Mouse (Mus musculus) c-Kit-positive CD71-negative TER-119-negative erythroid progenitor cells, embryonic 14.5 days (primary cell): Measurements from ENCODE around the gene Rgs10.

Source experiments
- DNase-seq: peaks from one replicate; pipeline ENCODE4 v3.0.0-alpha.2; 2013; ENCODE audit warnings: low read depth

Gene Rgs10

GRCm38 (mm10) chr7:128417930-128418779 lies at the start of gene Rgs10:
Gene Rgs10, minus strand, starts transcription at chr7:128418758.
- no peak for DNase-seq

DNA sequence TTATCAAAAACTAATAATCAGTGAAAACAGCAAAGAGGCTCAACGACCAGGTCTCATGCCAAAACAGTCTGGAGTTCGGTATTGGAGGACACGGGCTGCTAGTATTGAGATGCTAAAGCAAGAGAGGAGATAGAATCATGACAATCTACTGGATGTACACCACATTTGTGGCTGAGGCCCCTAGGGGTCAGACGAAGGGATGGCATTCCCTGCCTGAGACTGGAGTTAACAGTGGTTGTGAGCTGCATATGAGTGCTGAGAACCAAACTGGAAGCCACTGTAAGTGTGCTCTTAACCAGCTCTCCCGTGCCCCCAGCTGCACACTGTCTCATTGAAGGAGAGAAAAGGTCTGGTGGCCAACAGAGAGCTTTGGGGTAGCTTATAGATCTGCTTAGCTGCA lies 43.8 kb upstream of the Rgs10 start:
- DNase-seq = no peak

DNA sequence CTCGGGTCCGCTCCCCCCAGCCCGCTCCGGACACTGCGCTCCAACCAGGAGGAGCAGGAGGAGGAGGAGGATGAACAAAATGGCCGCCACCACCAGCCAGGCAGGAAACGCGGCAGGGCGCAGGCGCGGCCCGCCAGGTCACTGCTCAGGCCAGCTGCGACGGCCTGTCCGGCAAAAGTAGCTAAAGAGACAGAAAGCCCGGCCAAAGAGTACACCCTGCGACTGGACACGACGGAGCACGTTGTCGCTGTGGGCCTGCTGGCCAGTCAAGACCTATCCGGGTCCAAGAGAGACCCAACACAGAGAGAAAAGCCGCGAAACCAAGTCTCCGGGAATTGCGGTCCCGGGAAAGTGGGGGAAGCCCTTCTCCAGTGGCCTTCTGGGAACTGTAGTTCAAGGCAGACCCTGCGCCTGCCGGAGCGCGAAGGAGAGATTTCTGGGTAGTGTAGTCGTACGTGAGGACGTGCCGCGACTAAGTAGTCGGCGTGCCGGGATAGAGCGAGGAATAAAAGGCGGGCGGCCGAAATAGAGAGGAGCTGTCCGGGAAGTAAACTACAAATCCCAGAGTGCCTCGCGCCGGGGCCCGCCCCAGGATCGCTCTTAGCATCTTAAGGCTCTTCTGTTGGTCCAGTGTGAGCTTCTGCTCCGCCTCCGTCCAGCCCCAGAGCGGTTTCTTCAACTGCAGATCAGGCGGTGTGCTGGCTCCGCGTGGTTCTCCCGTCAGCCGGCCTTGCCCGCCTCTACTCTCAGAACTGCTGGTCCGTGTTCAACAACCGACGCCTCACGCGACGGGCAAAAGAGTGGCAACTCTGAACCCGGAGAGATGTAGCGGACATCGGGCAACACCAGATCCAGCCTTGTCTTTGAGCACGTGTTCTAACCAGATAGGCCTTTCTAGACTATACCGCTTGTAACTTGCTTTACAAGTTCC lies 43.0 kb upstream of the Rgs10 start, which contains the start of gene Tial1:
Gene Tial1, minus strand, starts transcription at position 433 of the 931 bp plus-strand sequence.
- peak; percentile 95 for DNase-seq

DNA sequence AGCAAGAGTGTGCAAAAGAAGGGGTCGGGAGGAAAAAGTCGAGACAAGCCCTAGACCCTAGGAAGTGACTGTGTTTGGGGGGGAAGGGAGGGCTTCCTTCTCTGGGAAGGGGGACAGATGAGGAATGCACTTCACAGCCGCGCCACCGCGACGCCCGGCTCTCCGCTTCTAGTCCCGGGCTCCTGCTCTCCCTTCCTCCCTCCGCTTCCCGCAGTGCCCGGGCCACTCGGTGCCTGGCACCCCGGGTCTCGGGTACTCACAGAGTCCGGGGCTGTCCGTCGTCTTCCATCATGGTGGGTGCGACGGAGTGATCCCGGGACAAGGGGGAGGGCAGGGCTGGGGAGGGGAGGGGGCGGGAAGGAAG lies 42.3 kb upstream of the Rgs10 start:
- no peak for DNase-seq

- peak; percentile 38 for DNase-seq
Measured at GRCm38 (mm10) chr7:128460131-128460864, 41.7 kb upstream of the Rgs10 start.

- DNase-seq = no peak
Measured at GRCm38 (mm10) chr7:128459791-128460130, 41.2 kb upstream of the Rgs10 start.

GRCm38 (mm10) chr7:128458011-128458410 lies 39.5 kb upstream of the Rgs10 start:
- DNase-seq = no peak

DNA sequence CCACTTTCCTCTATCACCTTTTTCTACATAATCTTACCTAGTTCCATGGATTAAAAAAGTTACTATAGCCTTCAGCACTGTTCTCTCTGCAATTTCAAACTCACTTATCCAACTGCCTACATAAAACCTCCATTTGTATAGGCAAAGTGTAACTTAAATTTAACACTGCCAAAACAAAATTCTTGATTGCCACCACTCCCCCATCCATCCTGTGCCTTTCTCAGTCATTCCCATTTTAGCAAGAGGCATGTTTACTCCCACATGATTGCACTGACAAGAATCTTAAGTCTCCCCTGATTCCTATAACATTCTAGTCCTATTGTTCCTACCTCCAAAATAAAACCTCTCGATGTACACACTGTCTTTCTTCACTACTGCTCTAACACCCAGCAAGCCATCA lies 34.2 kb upstream of the Rgs10 start:
- no peak for DNase-seq

DNA sequence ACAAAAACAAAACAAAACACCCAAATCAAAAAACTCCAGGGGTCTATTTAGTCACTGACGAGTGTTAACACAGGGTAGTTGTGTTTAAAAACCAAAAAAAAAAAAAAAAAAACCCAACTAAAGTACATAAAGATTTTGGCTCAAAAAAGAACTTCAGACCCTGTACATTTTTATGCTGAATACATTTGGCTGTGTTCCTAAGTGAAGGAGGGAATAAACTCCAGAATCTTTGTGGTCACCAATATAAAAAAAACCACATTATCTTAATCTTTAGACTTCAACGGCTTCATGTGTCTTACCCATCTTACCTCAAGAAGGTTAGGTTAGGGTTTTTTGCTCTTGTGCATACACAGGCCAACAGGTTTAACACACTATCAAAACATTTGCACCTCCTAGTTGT lies 22.0 kb upstream of the Rgs10 start:
- DNase-seq = no peak

GRCm38 (mm10) chr7:128439251-128439650 lies 20.7 kb upstream of the Rgs10 start:
- no peak for DNase-seq

GRCm38 (mm10) chr7:128438131-128438530 lies 19.6 kb upstream of the Rgs10 start:
- no peak for DNase-seq

- no peak for DNase-seq
Measured at GRCm38 (mm10) chr7:128433213-128433612, 14.7 kb upstream of the Rgs10 start.

DNA sequence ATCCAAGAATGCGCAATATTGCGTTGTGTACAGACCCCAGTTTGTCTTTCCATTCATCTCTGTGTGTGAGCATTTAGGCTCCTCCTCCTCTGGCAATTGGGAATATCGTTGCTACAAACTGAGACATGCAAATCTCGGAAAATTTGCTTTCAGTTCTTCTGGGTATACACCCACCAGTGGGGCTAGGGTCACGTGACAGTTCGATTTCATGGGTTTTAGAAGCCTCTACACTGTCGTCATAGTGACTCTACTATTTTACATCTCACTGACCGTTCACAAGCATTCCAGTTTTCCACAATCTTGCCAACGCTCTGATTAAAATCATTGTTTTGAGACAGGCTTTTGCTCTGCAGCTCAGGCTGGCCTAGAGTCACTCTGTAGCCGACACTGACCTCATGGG lies 14.0 kb upstream of the Rgs10 start:
- no peak for DNase-seq

- DNase-seq = no peak
Measured at GRCm38 (mm10) chr7:128422491-128422890, 3.9 kb upstream of the Rgs10 start.

DNA sequence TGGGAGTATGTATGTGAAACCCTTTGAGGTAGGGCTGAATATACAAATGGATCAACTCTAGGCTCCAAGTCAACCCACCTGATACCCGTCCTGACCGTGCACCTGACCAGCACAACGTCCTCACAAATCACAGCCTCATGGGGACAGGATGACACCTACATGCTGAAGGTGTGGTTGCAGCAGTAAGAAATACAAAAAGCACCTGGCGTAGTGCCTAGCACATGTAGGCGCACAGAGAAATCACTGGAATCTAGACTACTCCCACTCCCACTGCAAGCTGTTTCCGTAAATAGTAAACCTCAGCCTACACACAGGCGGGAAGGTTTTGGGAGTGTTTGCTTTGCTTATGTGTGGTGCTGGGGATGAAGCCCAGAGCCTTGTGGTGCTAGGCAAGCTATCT lies 3.1 kb upstream of the Rgs10 start:
- no peak for DNase-seq

DNA sequence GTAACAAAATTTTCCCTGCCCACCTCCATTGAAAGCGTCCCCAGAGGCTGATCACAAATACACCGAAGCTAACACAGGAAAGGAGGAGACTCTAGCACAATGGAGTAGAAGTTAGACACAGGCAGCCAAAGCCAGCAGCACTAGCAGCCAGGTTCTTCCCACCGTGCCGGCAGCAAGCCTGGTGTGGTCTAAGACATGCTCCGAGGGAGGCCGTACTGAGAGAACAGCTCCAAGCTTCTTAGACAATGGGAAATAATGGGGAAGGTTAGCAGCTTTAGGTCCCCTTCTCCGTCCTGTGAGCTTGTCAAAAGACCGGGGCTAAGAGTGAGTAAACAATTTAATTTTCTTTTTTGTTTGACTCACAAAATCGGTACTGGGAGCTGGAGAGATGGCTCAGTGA lies 1.1 kb upstream of the Rgs10 start:
- no peak for DNase-seq

GRCm38 (mm10) chr7:128417226-128417929 lies 1.2 kb downstream of the Rgs10 start:
- DNase-seq = no peak

DNA sequence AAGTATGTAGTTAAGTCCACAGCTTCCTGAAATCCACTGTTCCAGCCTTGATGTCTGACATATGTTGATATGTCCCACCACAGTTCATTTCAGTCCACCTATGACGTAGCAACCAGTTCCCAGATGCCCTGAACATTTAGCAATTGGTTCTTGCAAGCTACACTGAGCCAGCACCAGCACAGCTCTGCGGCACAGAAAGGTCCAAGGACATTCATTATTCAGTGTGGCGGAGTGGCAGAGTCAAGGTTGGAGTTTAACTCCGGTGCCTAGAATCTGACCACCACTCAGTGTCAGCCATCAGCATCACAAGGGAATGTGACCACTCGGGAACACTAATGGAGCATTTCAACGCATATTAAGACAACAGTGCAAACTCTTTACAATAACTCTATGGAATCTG lies 1.9 kb downstream of the Rgs10 start:
- DNase-seq = no peak

DNA sequence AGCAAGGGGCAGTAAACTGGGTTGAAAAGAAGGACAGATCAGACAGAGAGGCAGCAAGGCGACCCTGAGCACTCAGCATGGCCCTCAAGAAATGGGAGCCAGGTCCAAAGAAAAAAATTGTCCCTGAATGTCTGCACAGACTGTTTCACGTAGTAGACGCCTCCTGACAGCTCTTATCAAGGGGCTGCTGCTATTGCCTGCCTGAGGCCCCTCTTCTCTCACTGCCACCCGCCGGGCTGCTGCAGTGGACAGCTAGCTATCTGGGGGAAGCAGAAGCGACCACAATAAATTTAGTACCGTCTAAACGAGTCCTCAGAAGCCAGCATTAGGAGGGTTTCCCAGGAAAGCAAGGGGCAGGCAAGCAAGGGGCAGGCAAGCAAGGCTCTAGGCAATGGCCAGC lies 4.1 kb downstream of the Rgs10 start:
- DNase-seq = no peak

GRCm38 (mm10) chr7:128412071-128412833 lies 6.3 kb downstream of the Rgs10 start:
- no peak for DNase-seq
